ENCODE assay signal across 8 mouse cellular contexts in the genomic region with DNA sequence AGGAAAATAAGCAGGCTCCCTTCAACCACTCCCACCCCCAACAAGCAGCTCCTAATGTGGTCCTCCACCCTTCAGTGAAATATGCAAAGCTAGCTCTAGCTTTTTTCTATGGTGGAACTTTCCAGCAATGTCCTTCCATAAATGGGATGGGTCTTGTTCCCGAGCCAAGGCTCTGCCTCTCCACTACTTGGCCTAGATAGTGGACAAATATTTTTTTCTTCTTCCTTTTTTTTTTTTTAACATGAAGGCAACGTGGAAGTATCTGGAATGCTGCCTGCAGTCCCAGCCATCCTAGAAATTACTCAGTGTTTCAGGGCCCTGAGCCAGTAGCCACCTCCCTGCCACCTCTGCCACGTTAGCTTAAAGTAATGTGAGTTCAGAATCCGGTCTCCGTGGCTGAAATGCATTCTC.
DNase-seq lines count a peak whose midpoint lies in the region; ATAC-seq and TF ChIP-seq lines count a peak whose summit lies in the region.

No protein-coding gene starts in this region.

- in situ Hi-C loops in CH12.LX (cut with MboI; ENCODE audit: low pct_ligation_motif_present, low pct_unique_long_range_greater_than_20kb, low sequenced_read_pairs) = loop anchor here (10.0 kb wide), 1 partner anchor 126 kb away; no protein-coding TSS in a partner anchor

- H3K9ac ChIP-seq in CH12.LX (ENCODE audit: insufficient read depth, low read depth) = no peak overlapping the region
- no peak overlapping the region for H3K9ac ChIP-seq in heart, postnatal 0 days (replicated peaks; ENCODE audit: low read depth, low read length)
- no peak overlapping the region for H3K9ac ChIP-seq in lung, embryonic 16.5 days (ENCODE audit: low read length)
- no peak overlapping the region for H3K9ac ChIP-seq in hindbrain, embryonic 16.5 days (ENCODE audit: low read depth, low read length)

- H3K79me2 ChIP-seq in CH12.LX (replicated peaks; ENCODE audit: control insufficient read depth, extremely low read depth, insufficient read depth, poor library complexity, severe bottlenecking) = no peaks in the 10 kb centered on the region

- TF ChIP-seq EP300 in CH12.LX (IDR thresholded peaks at IDR 0.05; ENCODE audit: low read length) = no peak
- no peak for TF ChIP-seq EP300 in heart, postnatal 0 days (IDR thresholded peaks at IDR 0.05; ENCODE audit: low read depth)

- no peak for TF ChIP-seq RAD21 in CH12.LX (IDR thresholded peaks at IDR 0.05; ENCODE audit: low read depth, low read length)

- peak; percentile 62; the same call in 1 of the 2 replicates for ATAC-seq in heart, postnatal 0 days (ENCODE audit: insufficient read depth, low read depth)
- peak; percentile 89 for ATAC-seq in lung, embryonic 16.5 days (ENCODE audit: low read depth)
- no peak for ATAC-seq in hindbrain, embryonic 16.5 days
- no peak for ATAC-seq in megakaryocyte-erythroid progenitor cell, adult 5-6 weeks (replicated peaks; ENCODE audit: low FRiP score, low TSS enrichment, poor library complexity, severe bottlenecking)

- no peaks in the 10 kb centered on the region for H3K27me3 ChIP-seq in CH12.LX (replicated peaks)
- H3K27me3 ChIP-seq in heart, postnatal 0 days (ENCODE audit: control insufficient read depth, insufficient read depth, low read length) = no peaks in the 10 kb centered on the region
- H3K27me3 ChIP-seq in lung, embryonic 16.5 days (ENCODE audit: control insufficient read depth, insufficient read depth, low read depth, low read length) = no peaks in the 10 kb centered on the region
- no peaks in the 10 kb centered on the region for H3K27me3 ChIP-seq in hindbrain, embryonic 16.5 days (replicated peaks; ENCODE audit: control insufficient read depth, insufficient read depth, low read length)

- H3K36me3 ChIP-seq in CH12.LX (replicated peaks in 1 of 2; ENCODE audit: control insufficient read depth in 1 of 2, insufficient read depth in 1 of 2, low read length in 1 of 2) = no peaks in the 10 kb centered on the region
- no peaks in the 10 kb centered on the region for H3K36me3 ChIP-seq in heart, postnatal 0 days (replicated peaks; ENCODE audit: control insufficient read depth, insufficient read depth, low read length)
- no peaks in the 10 kb centered on the region for H3K36me3 ChIP-seq in lung, embryonic 16.5 days (ENCODE audit: control insufficient read depth, insufficient read depth, low read length)
- H3K36me3 ChIP-seq in hindbrain, embryonic 16.5 days (ENCODE audit: control insufficient read depth, insufficient read depth, low read length) = no peaks in the 10 kb centered on the region

- peaks cover 0 to 3% of the 10 kb centered on the region in 2 experiments; a peak in 1 of 4 replicates for H3K4me1 ChIP-seq in CH12.LX (ENCODE audit: control insufficient read depth in 1 of 2, insufficient read depth in 2 of 2)
- H3K4me1 ChIP-seq in heart, postnatal 0 days (ENCODE audit: control insufficient read depth, insufficient read depth) = no peaks in the 10 kb centered on the region
- H3K4me1 ChIP-seq in lung, embryonic 16.5 days (replicated peaks; ENCODE audit: control insufficient read depth, insufficient read depth, low read length) = peaks cover 11% of the 10 kb centered on the region
- H3K4me1 ChIP-seq in hindbrain, embryonic 16.5 days (ENCODE audit: control insufficient read depth, insufficient read depth, low read depth, low read length) = no peaks in the 10 kb centered on the region; the same call in 1 of the 2 replicates

- H3K4me2 ChIP-seq in CH12.LX (ENCODE audit: insufficient read depth, low read depth, poor library complexity, severe bottlenecking) = peak overlapping the region; percentile 34; the same call in 1 of the 2 replicates
- H3K4me2 ChIP-seq in heart, postnatal 0 days (ENCODE audit: low read depth, low read length) = no peak overlapping the region
- 0 out of 2 replicates have a peak overlapping the region, but pooled peaks have one; percentile 16 for H3K4me2 ChIP-seq in lung, embryonic 16.5 days (ENCODE audit: low read depth, low read length)
- H3K4me2 ChIP-seq in hindbrain, embryonic 16.5 days (ENCODE audit: low read length) = no peak overlapping the region

- dilution Hi-C loops in CH12.LX (cut with MboI; ENCODE audit: extremely low pct_ligation_motif_present, extremely low pct_unique_long_range_greater_than_20kb, low sequenced_read_pairs) = no loop called here

- no peak overlapping the region for H3K27ac ChIP-seq in CH12.LX (ENCODE audit: insufficient read depth, low read depth)
- H3K27ac ChIP-seq in heart, postnatal 0 days (ENCODE audit: low read depth) = peak overlapping the region; percentile 67
- peak overlapping the region; percentile 78 for H3K27ac ChIP-seq in lung, embryonic 16.5 days (ENCODE audit: low read length)
- no peak overlapping the region for H3K27ac ChIP-seq in hindbrain, embryonic 16.5 days (ENCODE audit: low read depth, low read length)

- whole genome bisulfite sequencing in heart, postnatal 0 days = 20% methylated on average over 5 of the region's 5 CpGs
- WGBS in lung, embryonic 16.5 days = 26% methylated on average over 5 of the region's 5 CpGs
- 68% methylated on average over 5 of the region's 5 CpGs for WGBS in hindbrain, embryonic 16.5 days

- no peak for DNase-seq in CH12.LX (ENCODE audit: extremely low read depth)
- DNase-seq in adrenal gland, postnatal 25 days = peak; percentile 46
- peak; percentile 51 for DNase-seq in heart, postnatal 0 days (ENCODE audit: low spot score)
- DNase-seq in thymus, postnatal 4 days = no peak
- no peak for DNase-seq in spleen, adult 12 weeks (ENCODE audit: low spot score)

- H3K9me3 ChIP-seq in CH12.LX (replicated peaks; ENCODE audit: low read length) = no peaks in the 10 kb centered on the region
- no peaks in the 10 kb centered on the region for H3K9me3 ChIP-seq in heart, postnatal 0 days (replicated peaks; ENCODE audit: control insufficient read depth, low read length)
- no peaks in the 10 kb centered on the region for H3K9me3 ChIP-seq in lung, embryonic 16.5 days (ENCODE audit: control insufficient read depth, low read length)
- no peaks in the 10 kb centered on the region for H3K9me3 ChIP-seq in hindbrain, embryonic 16.5 days (ENCODE audit: control insufficient read depth, low read length)

- no peak for TF ChIP-seq CTCF in CH12.LX (conservative IDR thresholded peaks at IDR 0.05 in 1 of 2, IDR thresholded peaks at IDR 0.05 in 1 of 2; ENCODE audit: low read depth in 2 of 2, low read length in 2 of 2)
- TF ChIP-seq CTCF in heart, postnatal 0 days (IDR thresholded peaks at IDR 0.05; ENCODE audit: low read depth) = no peak

- no peak overlapping the region for H3K4me3 ChIP-seq in CH12.LX (replicated peaks in 1 of 3; ENCODE audit: low read depth in 2 of 3, low read length in 2 of 3, poor library complexity in 1 of 3)
- no peak overlapping the region for H3K4me3 ChIP-seq in heart, postnatal 0 days (ENCODE audit: low read depth, low read length)
- no peak overlapping the region for H3K4me3 ChIP-seq in lung, embryonic 16.5 days (ENCODE audit: low read length)
- H3K4me3 ChIP-seq in hindbrain, embryonic 16.5 days (ENCODE audit: low read length) = no peak overlapping the region

- TF ChIP-seq POLR2A in CH12.LX (IDR thresholded peaks at IDR 0.05; ENCODE audit: low read depth, low read length) = no peak

TF ChIP-seq in CH12.LX, 34 proteins besides CTCF, POLR2A, EP300 and RAD21:
- no peak for TF ChIP-seq ELF1 (IDR thresholded peaks at IDR 0.05; ENCODE audit: low read depth, low read length)
- TF ChIP-seq CHD1 (IDR thresholded peaks at IDR 0.05; ENCODE audit: low read depth, low read length) = no peak
TF ChIP-seq in CH12.LX: peak in this region for 0.

Comparison
In these comparisons a context has a peak if more than half of its experiments do, and no peak if none do; other contexts are left out.
1. DNase-seq: peak in adrenal gland, postnatal 25 days (single experiment) and heart, postnatal 0 days (single experiment); none in CH12.LX (single experiment), thymus, postnatal 4 days (single experiment) and spleen, adult 12 weeks (single experiment).
2. H3K27ac ChIP-seq: peak in heart, postnatal 0 days (single experiment) and lung, embryonic 16.5 days (single experiment); none in CH12.LX (single experiment) and hindbrain, embryonic 16.5 days (single experiment).
3. H3K4me2 ChIP-seq: peak in CH12.LX (single experiment) and lung, embryonic 16.5 days (single experiment); none in heart, postnatal 0 days (single experiment) and hindbrain, embryonic 16.5 days (single experiment).
4. ATAC-seq: peak in heart, postnatal 0 days (single experiment) and lung, embryonic 16.5 days (single experiment); none in hindbrain, embryonic 16.5 days (single experiment) and megakaryocyte-erythroid progenitor cell, adult 5-6 weeks (single experiment).